Mouse (Mus musculus) lung, postnatal 0 days (tissue): ENCODE data around the gene Wnt10b.

ENCODE experiments used
- CTCF ChIP-seq: IDR thresholded peaks from 2 replicates; pipeline ENCODE4 v1.5.1; 2016; ENCODE audit warnings: antibody characterized with exemption, mild to moderate bottlenecking
- EP300 ChIP-seq: IDR thresholded peaks from 2 replicates; pipeline ENCODE4 v1.6.1; 2016; ENCODE audit warnings: antibody characterized with exemption, mild to moderate bottlenecking, control low read depth

DNA sequence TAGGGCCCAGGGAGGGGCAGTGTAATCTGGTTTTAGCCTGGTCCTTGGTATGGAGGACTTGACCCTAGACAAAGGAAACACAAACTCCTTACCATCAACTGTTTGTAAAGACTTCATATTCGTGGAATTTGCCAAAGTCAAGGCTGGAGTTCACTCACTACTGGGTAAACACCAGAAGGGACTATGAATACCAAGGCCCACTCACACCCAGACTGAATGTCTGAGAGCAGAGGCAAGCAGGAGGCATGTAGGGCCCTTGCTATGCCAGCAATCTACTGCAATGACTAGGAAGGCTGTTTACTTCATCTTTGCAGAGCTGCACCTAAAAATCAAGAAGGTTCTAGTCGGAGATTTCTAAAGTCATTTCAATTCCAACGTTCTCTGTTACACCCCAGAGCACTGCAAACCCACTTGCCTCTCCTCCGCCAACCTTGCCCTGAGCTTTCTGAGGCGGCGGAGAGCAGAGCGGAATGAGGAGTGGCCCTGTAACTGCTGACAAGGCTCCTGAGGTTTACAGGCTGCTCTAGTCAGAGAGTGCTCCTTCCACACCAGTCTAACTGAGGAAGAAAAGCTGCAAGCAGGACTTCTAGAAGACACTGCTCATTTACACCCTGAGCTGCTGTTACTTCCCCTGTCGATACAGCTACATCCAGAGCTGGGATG, 35.1 kb downstream of the Wnt10b start:
- peak; percentile 94 for TF ChIP-seq EP300
- no peak for TF ChIP-seq CTCF
